27 mouse cellular contexts compared by ENCODE assay signal in the genomic region with DNA sequence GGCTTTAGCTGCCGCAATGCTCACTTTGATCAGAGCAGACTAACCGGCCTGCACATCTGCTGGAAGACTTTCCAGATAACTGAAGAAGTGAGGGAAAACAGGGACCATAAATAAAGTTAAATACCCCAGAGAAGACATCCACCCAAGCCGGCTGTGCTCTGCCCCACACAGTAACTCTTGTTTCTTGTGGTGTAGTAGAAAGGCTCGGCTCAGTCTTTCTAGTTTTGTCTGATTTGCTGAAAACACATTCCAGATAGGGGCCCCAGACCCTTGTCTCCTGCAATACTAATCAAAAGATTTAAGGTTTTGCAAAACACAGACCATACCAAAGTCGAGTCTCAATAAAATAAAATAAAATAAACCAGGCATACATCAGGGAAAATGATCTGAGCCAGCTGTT.
DNase-seq lines count a peak whose midpoint lies in the region; ATAC-seq and TF ChIP-seq lines count a peak whose summit lies in the region.
"Had no signal": no experiment of that assay in that cellular context is flagged by ENCODE, and none has a peak within 500 bp of the region (broad histone marks: within the 10 kb centered on the region; RNA-seq: fewer than 3 reads in every experiment).

No protein-coding gene starts in this region.

- no peaks in the 10 kb centered on the region for H3K9me3 ChIP-seq in embryonic facial prominence, embryonic 13.5 days
- no peaks in the 10 kb centered on the region for H3K9me3 ChIP-seq in embryonic facial prominence, embryonic 10.5 days
- no peaks in the 10 kb centered on the region for H3K9me3 ChIP-seq in kidney, embryonic 15.5 days (replicated peaks)
- H3K9me3 ChIP-seq in stomach, embryonic 14.5 days (ENCODE audit: control insufficient read depth, low read depth, low read length) = no peaks in the 10 kb centered on the region
- H3K9me3 ChIP-seq in stomach, postnatal 0 days (ENCODE audit: control insufficient read depth, low read length) = no peaks in the 10 kb centered on the region
- H3K9me3 ChIP-seq in stomach, embryonic 16.5 days (replicated peaks; ENCODE audit: control insufficient read depth, low read length) = no peaks in the 10 kb centered on the region
- H3K9me3 ChIP-seq: hindbrain, embryonic 13.5 days; lung, embryonic 15.5 days had no signal

- H3K27me3 ChIP-seq in embryonic facial prominence, embryonic 13.5 days = no peaks in the 10 kb centered on the region
- no peaks in the 10 kb centered on the region for H3K27me3 ChIP-seq in embryonic facial prominence, embryonic 10.5 days (replicated peaks; ENCODE audit: low read depth, poor library complexity, severe bottlenecking)
- H3K27me3 ChIP-seq in kidney, embryonic 15.5 days = no peaks in the 10 kb centered on the region
- H3K27me3 ChIP-seq in kidney, adult 2 months (replicated peaks; ENCODE audit: control insufficient read depth, insufficient read depth, low read length) = no peaks in the 10 kb centered on the region; the same call in 1 of the 2 replicates
- no peaks in the 10 kb centered on the region for H3K27me3 ChIP-seq in stomach, embryonic 14.5 days (ENCODE audit: control insufficient read depth, insufficient read depth, low read length)
- H3K27me3 ChIP-seq in stomach, postnatal 0 days (ENCODE audit: control insufficient read depth, insufficient read depth, low read length) = no peaks in the 10 kb centered on the region
- H3K27me3 ChIP-seq in stomach, embryonic 16.5 days (ENCODE audit: control insufficient read depth, insufficient read depth, low read length) = no peaks in the 10 kb centered on the region
- H3K27me3 ChIP-seq: lung, embryonic 15.5 days; megakaryocyte, embryonic 14.5 days had no signal

- no peak for TF ChIP-seq CTCF in kidney, adult 2 months (conservative IDR thresholded peaks at IDR 0.05; ENCODE audit: insufficient read depth, insufficient read length, low read depth, low read length)
- TF ChIP-seq CTCF in stomach, postnatal 0 days (IDR thresholded peaks at IDR 0.05; ENCODE audit: low read depth) = no peak

- TF ChIP-seq POLR2A in kidney, adult 2 months (IDR thresholded peaks at IDR 0.05; ENCODE audit: low read depth, low read length) = no peak

- H3K27ac ChIP-seq in embryonic facial prominence, embryonic 13.5 days = peak overlapping the region; percentile 40; the same call in 1 of the 2 replicates
- H3K27ac ChIP-seq in embryonic facial prominence, embryonic 10.5 days (replicated peaks) = no peak overlapping the region
- peak overlapping the region; percentile 43; the same call in 1 of the 2 replicates for H3K27ac ChIP-seq in kidney, embryonic 15.5 days
- H3K27ac ChIP-seq in kidney, adult 2 months (ENCODE audit: insufficient read depth, low read depth, low read length) = no peak overlapping the region
- peak overlapping the region; percentile 84 for H3K27ac ChIP-seq in stomach, embryonic 14.5 days (ENCODE audit: low read length)
- H3K27ac ChIP-seq in stomach, postnatal 0 days (replicated peaks) = no peak overlapping the region
- peak overlapping the region; percentile 77 for H3K27ac ChIP-seq in stomach, embryonic 16.5 days (ENCODE audit: low read length)
- H3K27ac ChIP-seq: gastrocnemius, adult 2 months; heart, adult 2 months; hindbrain, embryonic 13.5 days; liver, embryonic 14.5 days; lung, embryonic 15.5 days had no signal

- DNase-seq in embryonic facial prominence, embryonic 10.5 days (ENCODE audit: low spot score) = no peak
- no peak for DNase-seq in kidney, adult 2 months
- DNase-seq in stomach, postnatal 0 days (ENCODE audit: low spot score) = no peak
- DNase-seq in layer of hippocampus, adult 9-10 months (ENCODE audit: low spot score) = no peak
- DNase-seq: adrenal gland, postnatal 10 days; cerebellum, adult 8-10 months; cerebellum, postnatal 25 days; gastrocnemius, adult 2 months; heart, adult 2 months; heart, postnatal 36 days; kidney, postnatal 10 days; liver; lung, postnatal 4 days; midbrain, embryonic 14.5 days; right cerebral cortex, postnatal 14 days; thymus, adult 2 months; thymus, postnatal 36 days had no signal

- ATAC-seq in embryonic facial prominence, embryonic 13.5 days (ENCODE audit: insufficient number of reproducible peaks, insufficient read depth, low FRiP score, low TSS enrichment, low read depth) = no peak
- peak; percentile 66 for ATAC-seq in kidney, embryonic 15.5 days (replicated peaks; ENCODE audit: low FRiP score)
- ATAC-seq in stomach, embryonic 14.5 days (ENCODE audit: insufficient number of reproducible peaks, insufficient read depth, low FRiP score, low read depth) = peak; percentile 47; the same call in 1 of the 2 replicates
- ATAC-seq in stomach, postnatal 0 days (ENCODE audit: low FRiP score, low TSS enrichment) = no peak
- ATAC-seq in stomach, embryonic 16.5 days (ENCODE audit: insufficient read depth, low FRiP score) = no peak
- ATAC-seq: forebrain, embryonic 16.5 days had no signal

- no peak for TF ChIP-seq EP300 in stomach, postnatal 0 days (optimal IDR thresholded peaks at IDR 0.05)

- H3K4me2 ChIP-seq in embryonic facial prominence, embryonic 13.5 days = no peak overlapping the region
- no peak overlapping the region for H3K4me2 ChIP-seq in kidney, embryonic 15.5 days
- no peak overlapping the region for H3K4me2 ChIP-seq in stomach, embryonic 14.5 days (replicated peaks; ENCODE audit: low read depth, low read length)
- no peak overlapping the region for H3K4me2 ChIP-seq in stomach, postnatal 0 days (replicated peaks; ENCODE audit: low read depth)
- H3K4me2 ChIP-seq in stomach, embryonic 16.5 days (ENCODE audit: low read depth, low read length) = no peak overlapping the region
- H3K4me2 ChIP-seq: hindbrain, embryonic 13.5 days; lung, embryonic 15.5 days had no signal

- no peak overlapping the region for H3K4me3 ChIP-seq in embryonic facial prominence, embryonic 13.5 days
- H3K4me3 ChIP-seq in embryonic facial prominence, embryonic 10.5 days = no peak overlapping the region
- H3K4me3 ChIP-seq in kidney, embryonic 15.5 days (replicated peaks) = no peak overlapping the region
- H3K4me3 ChIP-seq in kidney, adult 2 months (ENCODE audit: insufficient read depth, low read depth, low read length) = no peak overlapping the region
- H3K4me3 ChIP-seq in stomach, embryonic 14.5 days (ENCODE audit: low read depth, low read length) = no peak overlapping the region
- no peak overlapping the region for H3K4me3 ChIP-seq in stomach, postnatal 0 days (ENCODE audit: low read depth, low read length)
- no peak overlapping the region for H3K4me3 ChIP-seq in stomach, embryonic 16.5 days (replicated peaks; ENCODE audit: low read length)
- H3K4me3 ChIP-seq: gastrocnemius, adult 2 months; heart, adult 2 months; hindbrain, embryonic 13.5 days; lung, embryonic 15.5 days; megakaryocyte, embryonic 14.5 days had no signal

- 45% methylated on average over 5 of the region's 5 CpGs for WGBS in embryonic facial prominence, embryonic 13.5 days
- WGBS in embryonic facial prominence, embryonic 10.5 days = 68% methylated on average over 5 of the region's 5 CpGs
- WGBS in kidney, embryonic 15.5 days = 27% methylated on average over 5 of the region's 5 CpGs
- 77% methylated on average over 5 of the region's 5 CpGs for WGBS in kidney, adult 2 months
- 28% methylated on average over 5 of the region's 5 CpGs for WGBS in stomach, embryonic 14.5 days
- 47% methylated on average over 5 of the region's 5 CpGs for WGBS in stomach, postnatal 0 days
- 36% methylated on average over 5 of the region's 5 CpGs for WGBS in stomach, embryonic 16.5 days

- no peak overlapping the region for H3K9ac ChIP-seq in embryonic facial prominence, embryonic 13.5 days
- no peak overlapping the region for H3K9ac ChIP-seq in kidney, embryonic 15.5 days
- no peak overlapping the region for H3K9ac ChIP-seq in stomach, embryonic 14.5 days (replicated peaks; ENCODE audit: low read depth, low read length)
- no peak overlapping the region for H3K9ac ChIP-seq in stomach, postnatal 0 days (ENCODE audit: low read length)
- no peak overlapping the region for H3K9ac ChIP-seq in stomach, embryonic 16.5 days (ENCODE audit: low read length)
- H3K9ac ChIP-seq: hindbrain, embryonic 13.5 days; liver, embryonic 14.5 days; lung, embryonic 15.5 days had no signal

- H3K36me3 ChIP-seq in embryonic facial prominence, embryonic 13.5 days = no peaks in the 10 kb centered on the region
- H3K36me3 ChIP-seq in embryonic facial prominence, embryonic 10.5 days (replicated peaks) = no peaks in the 10 kb centered on the region
- H3K36me3 ChIP-seq in kidney, embryonic 15.5 days = no peaks in the 10 kb centered on the region
- no peaks in the 10 kb centered on the region for H3K36me3 ChIP-seq in kidney, adult 2 months (ENCODE audit: control insufficient read depth, insufficient read depth, low read length)
- H3K36me3 ChIP-seq in stomach, embryonic 14.5 days (ENCODE audit: control insufficient read depth, insufficient read depth, low read length) = no peaks in the 10 kb centered on the region
- H3K36me3 ChIP-seq in stomach, postnatal 0 days (ENCODE audit: control insufficient read depth, insufficient read depth, low read length) = no peaks in the 10 kb centered on the region
- no peaks in the 10 kb centered on the region for H3K36me3 ChIP-seq in stomach, embryonic 16.5 days (ENCODE audit: control insufficient read depth, insufficient read depth, low read length)
- H3K36me3 ChIP-seq: G1E; hindbrain, embryonic 13.5 days; lung, embryonic 15.5 days had no signal

- H3K4me1 ChIP-seq in embryonic facial prominence, embryonic 13.5 days = peaks cover 48% of the 10 kb centered on the region
- H3K4me1 ChIP-seq in embryonic facial prominence, embryonic 10.5 days = peaks cover 26% of the 10 kb centered on the region
- peaks cover 51% of the 10 kb centered on the region for H3K4me1 ChIP-seq in kidney, embryonic 15.5 days
- H3K4me1 ChIP-seq in kidney, adult 2 months (ENCODE audit: control insufficient read depth, insufficient read depth, low read length) = no peaks in the 10 kb centered on the region
- H3K4me1 ChIP-seq in stomach, embryonic 14.5 days (ENCODE audit: control insufficient read depth, insufficient read depth, low read length) = peaks cover 37% of the 10 kb centered on the region
- no peaks in the 10 kb centered on the region; the same call in 1 of the 2 replicates for H3K4me1 ChIP-seq in stomach, postnatal 0 days (replicated peaks; ENCODE audit: control insufficient read depth, insufficient read depth)
- H3K4me1 ChIP-seq in stomach, embryonic 16.5 days (ENCODE audit: control insufficient read depth, insufficient read depth, low read length) = peaks cover 13% of the 10 kb centered on the region
- H3K4me1 ChIP-seq: megakaryocyte, embryonic 14.5 days had no signal

Comparison
In these comparisons a context has a peak if more than half of its experiments do, and no peak if none do; other contexts are left out.
1. ATAC-seq: peak in kidney, embryonic 15.5 days (single experiment) and stomach, embryonic 14.5 days (single experiment); none in embryonic facial prominence, embryonic 13.5 days (single experiment), stomach, postnatal 0 days (single experiment) and stomach, embryonic 16.5 days (single experiment).
2. H3K27ac ChIP-seq: peak in embryonic facial prominence, embryonic 13.5 days (single experiment), kidney, embryonic 15.5 days (single experiment), stomach, embryonic 14.5 days (single experiment) and stomach, embryonic 16.5 days (single experiment); none in embryonic facial prominence, embryonic 10.5 days (single experiment), kidney, adult 2 months (single experiment) and stomach, postnatal 0 days (single experiment).